Mouse (Mus musculus) forebrain, embryonic 12.5 days (tissue): Measurements from ENCODE around the gene Elovl1. TPM values are rescaled to one million over a fixed set of nuclear protein-coding genes. Genes with fewer than 3 reads are reported as not detected.

Experiments used
- polyA plus RNA-seq: library from polyadenylated mRNA; unstranded; fragments of >200 nt; fragmentation: Nextera tagmentation; extraction: Ambion mirVana; gene quantifications from 2 replicates; pipeline ENCODE4 v1.2.1, GENCODE M21; 2016

Gene Elovl1
- polyA plus RNA-seq, 1 experiment from 2014 or later, result 30.1 TPM

Other genes with a start within 250 kb of the Elovl1 start
- gene Kdm4a, start 248.1 kb upstream of the Elovl1 start, polyA plus RNA-seq, result 58.5 and 58.6 TPM in 2 replicates
- gene Ptprf, start 136.7 kb upstream of the Elovl1 start, polyA plus RNA-seq, result 118 and 122 TPM in 2 replicates
- 15.4 and 15.9 TPM in 2 replicates for gene Szt2, start 18.8 kb upstream of the Elovl1 start, polyA plus RNA-seq
- gene Med8, start 18.8 kb upstream of the Elovl1 start, polyA plus RNA-seq, result 144 and 154 TPM in 2 replicates
- 299 and 306 TPM in 2 replicates for gene Cdc20, start 9.3 kb downstream of the Elovl1 start, polyA plus RNA-seq
- gene Mpl, start 29.4 kb downstream of the Elovl1 start, polyA plus RNA-seq, result 0.37 and 0.95 TPM in 2 replicates
- gene Tie1, start 62.0 kb downstream of the Elovl1 start, polyA plus RNA-seq, result 15.4 and 15.6 TPM in 2 replicates
- gene 2610528J11Rik, start 98.9 kb downstream of the Elovl1 start, polyA plus RNA-seq, result 0.27 and 0.35 TPM in 2 replicates
- gene Tmem125, start 116.0 kb downstream of the Elovl1 start, polyA plus RNA-seq, result 0.36 TPM in 1 of 2 replicates, not detected in the other
- gene Cfap57, start 192.7 kb downstream of the Elovl1 start, polyA plus RNA-seq, result 0.74 and 0.89 TPM in 2 replicates
- gene Ebna1bp2, start 192.7 kb downstream of the Elovl1 start, polyA plus RNA-seq, result 193 and 200 TPM in 2 replicates
- gene Olfr62, start 230.9 kb downstream of the Elovl1 start, polyA plus RNA-seq, result not detected in 2 replicates